16 mouse cellular contexts compared by ENCODE assay signal in genomic region chr9:105046014-105046413, GRCm38 (mm10).
"Had no signal": no experiment of that assay in that cellular context is flagged by ENCODE, and none has a peak within 500 bp of the region (broad histone marks: within the 10 kb centered on the region; RNA-seq: fewer than 3 reads in every experiment).

No protein-coding gene starts in this region.

- DNase-seq: kidney, adult 2 months; kidney, postnatal 25 days; layer of hippocampus, postnatal 36 days; liver, postnatal 0 days; lung, embryonic 14.5 days; right cerebral cortex, adult 18-20 months; right cerebral cortex, postnatal 25 days; spleen, adult 18-20 months; thymus, postnatal 25 days had no signal

- ATAC-seq: intestine, postnatal 0 days; liver, postnatal 0 days; lung, postnatal 0 days had no signal

- H3K36me3 ChIP-seq: stomach, embryonic 15.5 days had no signal

- H3K9ac ChIP-seq: liver, embryonic 14.5 days; liver, postnatal 0 days; lung, embryonic 14.5 days; stomach, embryonic 15.5 days had no signal

- H3K27ac ChIP-seq: kidney, postnatal 0 days; left cerebral cortex, adult 2 months; liver, embryonic 14.5 days; macrophage; stomach, embryonic 15.5 days had no signal

- H3K4me2 ChIP-seq: lung, embryonic 14.5 days; stomach, embryonic 15.5 days had no signal

- H3K4me3 ChIP-seq: left cerebral cortex, adult 2 months; stomach, embryonic 15.5 days had no signal

- H3K9me3 ChIP-seq: stomach, embryonic 15.5 days had no signal

- H3K27me3 ChIP-seq: stomach, embryonic 15.5 days had no signal

- H3K4me1 ChIP-seq: stomach, embryonic 15.5 days had no signal
